Mouse (Mus musculus): ENCODE results near the gene Armc12.

The Armc12 gene

GRCm38 (mm10) chr17:28513844-28514243, 16.8 kb upstream of the Armc12 start:
- DNase-seq = peak in 1 of 2 experiments; percentile 48

- DNase-seq = no peak
Observed at GRCm38 (mm10) chr17:28514555-28514954, 16.1 kb upstream of the Armc12 start.

- peak; percentile 85 to 92 for DNase-seq
Observed at GRCm38 (mm10) chr17:28515431-28516341, 14.9 kb upstream of the Armc12 start.

- DNase-seq = no peak
Observed at GRCm38 (mm10) chr17:28516881-28517280, 13.7 kb upstream of the Armc12 start.

- peak; percentile 84 to 90 for DNase-seq
Observed at GRCm38 (mm10) chr17:28517441-28517955, 13.1 kb upstream of the Armc12 start, which contains the start of gene Fkbp5. Gene Fkbp5 (minus strand): TSS chr17:28517527.

- peak; percentile 94 to 96 for DNase-seq
Observed at GRCm38 (mm10) chr17:28517956-28518614, 12.5 kb upstream of the Armc12 start.

GRCm38 (mm10) chr17:28518615-28519071, 12.0 kb upstream of the Armc12 start:
- DNase-seq = peak; percentile 63 to 81

GRCm38 (mm10) chr17:28519827-28520226, 10.8 kb upstream of the Armc12 start:
- no peak for DNase-seq

GRCm38 (mm10) chr17:28520561-28520960, 10.0 kb upstream of the Armc12 start:
- no peak for DNase-seq

- DNase-seq = no peak
Observed at GRCm38 (mm10) chr17:28521071-28521726, 9.4 kb upstream of the Armc12 start.

- no peak for DNase-seq
Observed at GRCm38 (mm10) chr17:28521920-28522319, 8.7 kb upstream of the Armc12 start.

- DNase-seq = peak; percentile 98 to 99
Observed at GRCm38 (mm10) chr17:28522623-28523354, 7.8 kb upstream of the Armc12 start.

GRCm38 (mm10) chr17:28523355-28524008, 7.1 kb upstream of the Armc12 start:
- no peak for DNase-seq

- DNase-seq = no peak
Observed at GRCm38 (mm10) chr17:28524009-28524695, 6.5 kb upstream of the Armc12 start.

- no peak for DNase-seq
Observed at GRCm38 (mm10) chr17:28524831-28525430, 5.7 kb upstream of the Armc12 start.

- peak in 1 of 2 experiments; percentile 43 for DNase-seq
Observed at GRCm38 (mm10) chr17:28527184-28528042, 3.2 kb upstream of the Armc12 start.

GRCm38 (mm10) chr17:28528043-28528351, 2.6 kb upstream of the Armc12 start:
- DNase-seq = peak; percentile 84 to 85

- DNase-seq = no peak
Observed at GRCm38 (mm10) chr17:28529116-28529515, 1.5 kb upstream of the Armc12 start.

- DNase-seq = no peak
Observed at GRCm38 (mm10) chr17:28531946-28532345, 1.3 kb downstream of the Armc12 start.

- no peak for DNase-seq
Observed at GRCm38 (mm10) chr17:28532557-28532956, 2.0 kb downstream of the Armc12 start.

Data from lung, adult 18-20 months (tissue).